1 mouse cellular context compared by ENCODE assay signal in genomic region chr9:75408204-75408826, GRCm38 (mm10).
A peak's percentile ranks its signal among the peaks of the same experiment; 100 is the strongest.
TF ChIP-seq lines count a peak whose summit lies in the region.

No protein-coding gene starts in this region.

TF ChIP-seq in MEL, 35 proteins besides CTCF, POLR2A, EP300 and RAD21 (continued from another document):
- peak; percentile 54; the same call in 1 of the 2 replicates for TF ChIP-seq SIN3A (IDR thresholded peaks at IDR 0.05; ENCODE audit: low read length)
- no peak for TF ChIP-seq ZC3H11A (IDR thresholded peaks at IDR 0.05; ENCODE audit: low read depth, low read length)
- TF ChIP-seq ELF1 (IDR thresholded peaks at IDR 0.05; ENCODE audit: low read depth, low read length): no peak
- no peak for TF ChIP-seq GATA1 (IDR thresholded peaks at IDR 0.05; ENCODE audit: low read depth, low read length)
- no peak for TF ChIP-seq MAZ (IDR thresholded peaks at IDR 0.05; ENCODE audit: low read depth, low read length)
- peak; percentile 6; the same call in 1 of the 2 replicates for TF ChIP-seq HCFC1 (IDR thresholded peaks at IDR 0.05; ENCODE audit: low read depth, low read length)
- TF ChIP-seq MYB (IDR thresholded peaks at IDR 0.05; ENCODE audit: low read depth, low read length): no peak
- TF ChIP-seq GABPA (IDR thresholded peaks at IDR 0.05; ENCODE audit: low read depth, low read length): no peak
- no peak for TF ChIP-seq ETS1 (IDR thresholded peaks at IDR 0.05; ENCODE audit: low read depth, low read length)
- no peak for TF ChIP-seq ZMIZ1 (IDR thresholded peaks at IDR 0.05; ENCODE audit: low read depth, low read length)
- no peak for TF ChIP-seq E2F4 (IDR thresholded peaks at IDR 0.05; ENCODE audit: borderline replicate concordance, low read depth, low read length)
- TF ChIP-seq TAL1 (IDR thresholded peaks at IDR 0.05; ENCODE audit: low read length): no peak
TF ChIP-seq in MEL: peak in this region for 8.
